Mouse (Mus musculus) embryo, embryonic 11.5 days (tissue): ENCODE results near the gene Folr2.

ENCODE experiments used
- DNase-seq: peaks from one replicate; pipeline ENCODE4 v3.0.0-alpha.2; 2012; ENCODE audit warnings: low read depth, low spot score

The Folr2 gene

DNA sequence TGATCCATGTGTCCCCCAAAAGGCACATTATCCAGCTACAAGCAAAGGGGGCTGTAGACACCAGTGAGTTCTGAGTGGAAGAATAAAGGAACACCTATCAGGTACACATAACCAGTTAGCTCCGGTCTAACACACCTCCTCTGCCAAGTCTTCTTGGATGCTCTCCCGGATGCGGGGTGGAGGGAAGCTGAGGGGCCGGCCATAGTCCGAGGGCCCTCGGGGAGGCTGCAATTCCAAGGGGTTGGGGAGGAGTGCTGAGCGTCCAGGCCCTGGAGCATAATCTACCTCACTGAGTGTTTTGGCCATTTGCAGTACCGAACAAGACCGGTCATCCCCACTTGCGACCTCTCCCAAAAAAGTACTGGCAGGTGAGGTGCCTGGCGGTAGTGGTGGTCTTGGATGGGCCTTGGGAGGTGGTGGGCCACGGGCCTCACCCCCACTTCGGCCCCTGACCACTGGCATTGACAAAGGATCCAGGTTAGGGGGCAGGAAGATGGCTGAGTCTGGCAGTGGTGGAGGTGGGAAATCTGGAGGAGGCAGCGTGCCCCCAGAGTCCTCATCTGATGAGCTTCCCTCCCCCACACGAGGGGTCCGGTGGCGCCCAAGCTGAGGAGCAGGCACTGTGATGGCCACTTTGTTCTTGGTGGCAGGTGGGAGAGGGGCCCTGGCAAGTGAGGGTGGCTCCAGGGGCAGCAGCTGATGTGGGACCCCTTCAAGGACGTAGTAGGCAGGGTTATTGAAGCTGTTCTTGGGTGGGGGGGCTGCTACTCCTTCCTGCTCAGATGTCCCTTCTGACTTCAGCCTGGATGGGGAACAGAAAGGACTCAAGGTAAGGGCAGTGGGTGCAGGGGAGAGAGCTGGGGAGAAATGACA, 33.0 kb downstream of the Folr2 start:
- DNase-seq, result no peak

GRCm38 (mm10) chr7:101822836-101823757, 33.9 kb downstream of the Folr2 start:
- DNase-seq, result no peak

DNA sequence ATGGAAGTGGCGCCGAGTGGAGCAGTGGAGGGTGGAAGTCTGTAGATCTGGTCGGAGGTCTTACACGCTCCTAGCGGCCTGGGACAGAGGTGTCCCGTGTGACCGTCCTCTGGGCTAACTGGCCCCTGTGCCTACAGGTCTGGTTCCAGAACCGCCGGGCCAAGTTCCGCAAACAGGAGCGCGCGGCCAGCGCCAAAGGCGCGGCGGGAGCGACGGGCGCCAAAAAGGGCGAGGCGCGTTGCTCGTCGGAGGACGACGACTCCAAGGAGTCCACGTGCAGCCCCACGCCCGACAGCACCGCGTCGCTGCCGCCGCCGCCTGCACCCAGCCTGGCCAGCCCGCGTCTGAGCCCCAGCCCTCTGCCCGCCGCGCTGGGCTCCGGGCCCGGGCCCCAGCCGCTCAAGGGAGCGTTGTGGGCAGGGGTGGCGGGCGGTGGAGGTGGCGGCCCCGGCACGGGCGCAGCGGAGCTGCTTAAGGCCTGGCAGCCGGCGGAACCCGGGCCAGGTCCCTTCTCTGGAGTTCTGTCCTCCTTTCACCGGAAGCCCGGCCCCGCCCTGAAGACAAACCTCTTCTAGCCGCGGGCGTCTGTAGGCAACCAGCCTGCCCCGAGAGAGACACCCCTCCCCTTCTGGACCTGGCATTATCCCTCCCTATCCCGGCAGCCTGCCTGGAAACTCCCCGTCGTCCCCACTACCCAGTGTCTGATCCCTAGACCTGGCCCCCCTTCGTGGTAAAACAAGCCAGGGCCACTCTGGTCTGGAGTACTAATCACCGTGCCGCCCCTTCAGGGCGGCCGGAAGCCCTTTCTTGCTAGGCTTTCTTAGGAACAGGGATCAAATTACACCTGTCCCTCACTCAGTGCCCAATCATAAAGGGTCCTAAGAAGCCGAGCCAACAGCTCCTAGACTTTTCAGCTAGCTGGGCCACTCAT, 35.2 kb downstream of the Folr2 start:
- DNase-seq, result peak; percentile 54

DNA sequence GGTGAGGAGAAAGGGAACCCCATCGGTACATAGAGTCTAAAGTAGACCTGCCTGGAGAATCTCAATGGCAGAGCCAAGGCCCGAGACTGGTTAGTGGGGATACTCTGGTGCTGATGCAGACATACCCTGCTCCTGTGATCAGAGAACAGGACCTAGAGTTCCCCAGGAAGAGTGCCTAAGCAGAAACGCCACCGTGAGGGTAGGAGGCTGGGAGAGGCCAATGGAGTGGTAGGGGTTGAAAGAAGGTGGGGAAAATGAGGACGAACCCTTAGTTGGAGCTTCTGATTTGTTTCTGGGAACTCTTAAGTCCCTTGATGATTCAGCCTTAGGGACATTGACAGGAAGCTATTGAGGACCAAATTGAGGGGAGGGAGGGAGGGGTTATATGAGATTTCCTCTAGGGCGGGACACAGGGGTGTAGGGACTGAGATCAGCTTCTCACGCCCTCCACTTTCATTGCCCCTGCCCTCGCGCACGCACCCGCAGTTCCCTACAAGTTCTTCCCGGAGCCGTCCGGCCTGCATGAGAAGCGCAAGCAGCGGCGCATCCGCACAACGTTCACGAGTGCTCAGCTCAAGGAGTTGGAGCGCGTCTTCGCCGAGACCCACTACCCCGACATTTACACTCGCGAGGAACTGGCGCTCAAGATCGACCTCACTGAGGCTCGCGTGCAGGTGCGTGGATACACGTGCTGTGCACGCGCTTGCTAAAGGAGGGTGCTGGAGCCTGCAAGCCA, 36.5 kb downstream of the Folr2 start:
- no peak for DNase-seq

DNA sequence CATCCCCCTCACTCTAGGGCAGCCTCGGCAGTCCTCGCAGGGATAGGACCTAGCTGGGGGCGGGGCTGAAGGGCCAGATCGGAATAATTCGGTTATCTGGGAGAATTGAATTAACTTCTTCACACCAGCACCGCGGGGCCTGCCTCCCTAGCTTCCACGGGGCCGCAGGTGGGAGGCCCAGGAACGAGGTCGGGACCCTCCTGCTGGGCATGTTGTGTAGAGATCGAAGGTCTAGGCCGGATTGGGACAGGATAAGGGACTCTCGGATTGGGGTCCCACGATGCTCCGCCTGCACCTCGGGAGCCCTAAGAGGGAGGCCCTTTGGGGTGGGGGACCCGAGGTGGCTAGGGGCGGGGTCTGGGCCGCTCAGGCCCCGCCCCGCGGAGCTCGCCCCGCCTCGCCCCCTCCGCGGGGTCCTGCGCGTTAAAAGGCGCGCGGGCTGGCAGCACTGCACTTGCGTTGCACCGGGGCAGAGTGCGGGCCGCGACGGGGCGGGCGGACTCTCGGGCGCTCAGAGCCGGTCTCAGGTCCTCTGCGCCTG, 39.1 kb downstream of the Folr2 start, which contains the start of gene Phox2a:
Gene Phox2a (plus strand): TSS at position 453 of the 541 bp plus-strand sequence.
- no peak for DNase-seq
